Mouse (Mus musculus) sigmoid colon, adult 10 weeks (tissue): ENCODE data around the gene Klk6. TPM values are rescaled to one million over a fixed set of nuclear protein-coding genes. Genes with fewer than 3 reads are reported as not detected.

Source experiments
- polyA plus RNA-seq: library from polyadenylated mRNA; stranded (reverse); fragments of 350-450 nt; fragmentation: Illumina TruSeq; extraction: RNeasy Lipid Tissue Mini Kit (QIAGEN cat#74804); gene quantifications from one replicate; pipeline ENCODE4 v1.2.3, GENCODE M21; 2014; ENCODE audit warnings: low read depth, low replicate concordance

Gene Klk6
- polyA plus RNA-seq: not detected

GRCm38 (mm10) chr7:43824199-43824598, at the start of gene Klk6:
TSS of gene Klk6 (plus strand) at chr7:43824499.

GRCm38 (mm10) chr7:43780746-43781145, 43.6 kb upstream of the Klk6 start, which contains the start of gene Klk10:
TSS of gene Klk10 (plus strand) at chr7:43781035.

GRCm38 (mm10) chr7:43791591-43791990, 32.7 kb upstream of the Klk6 start, which contains the start of gene Klk9:
TSS of gene Klk9 (plus strand) at chr7:43791891.

GRCm38 (mm10) chr7:43797333-43797769, 26.9 kb upstream of the Klk6 start, which contains the start of gene Klk8:
TSS of gene Klk8 (plus strand) at chr7:43797577.

GRCm38 (mm10) chr7:43810994-43811393, 13.3 kb upstream of the Klk6 start, which contains the start of gene Klk7:
TSS of gene Klk7 (plus strand) at chr7:43811294.

GRCm38 (mm10) chr7:43841701-43842100, 17.4 kb downstream of the Klk6 start, which contains the start of gene Klk5:
TSS of gene Klk5 (plus strand) at chr7:43841971.

GRCm38 (mm10) chr7:43880912-43881311, 56.6 kb downstream of the Klk6 start, which contains the start of gene Klk4:
TSS of gene Klk4 (plus strand) at chr7:43881160.

Other genes starting within 250 kb of the Klk6 start
- 17.7 TPM for gene Zfp719, start 244.9 kb upstream of the Klk6 start, polyA plus RNA-seq
- not detected for gene Zfp819, start 217.3 kb upstream of the Klk6 start, polyA plus RNA-seq
- 2.9 TPM for gene Ceacam18, start 189.8 kb upstream of the Klk6 start, polyA plus RNA-seq
- 0.54 TPM for gene Siglece, start 164.3 kb upstream of the Klk6 start, polyA plus RNA-seq
- gene Ctu1, start 152.5 kb upstream of the Klk6 start, polyA plus RNA-seq: 2.9 TPM
- not detected for gene Klk14, start 134.1 kb upstream of the Klk6 start, polyA plus RNA-seq
- not detected for gene Klk13, start 111.9 kb upstream of the Klk6 start, polyA plus RNA-seq
- not detected for gene Klk12, start 55.6 kb upstream of the Klk6 start, polyA plus RNA-seq
- gene Klk11, start 49.9 kb upstream of the Klk6 start, polyA plus RNA-seq: not detected
- gene Klk10, start 43.5 kb upstream of the Klk6 start, polyA plus RNA-seq: not detected
- not detected for gene Klk9, start 32.6 kb upstream of the Klk6 start, polyA plus RNA-seq
- gene Klk8, start 26.9 kb upstream of the Klk6 start, polyA plus RNA-seq: not detected
- not detected for gene Klk7, start 13.2 kb upstream of the Klk6 start, polyA plus RNA-seq
- not detected for gene Klk5, start 17.5 kb downstream of the Klk6 start, polyA plus RNA-seq
- gene Klk4, start 56.7 kb downstream of the Klk6 start, polyA plus RNA-seq: not detected
- gene Klk15, start 109.2 kb downstream of the Klk6 start, polyA plus RNA-seq: not detected
- gene Klk1b8, start 126.2 kb downstream of the Klk6 start, polyA plus RNA-seq: not detected
- not detected for gene Klk1b1, start 142.3 kb downstream of the Klk6 start, polyA plus RNA-seq
- not detected for gene Klk1b9, start 151.6 kb downstream of the Klk6 start, polyA plus RNA-seq
- gene Klk1b11, start 171.4 kb downstream of the Klk6 start, polyA plus RNA-seq: not detected
- gene Klk1b26, start 187.7 kb downstream of the Klk6 start, polyA plus RNA-seq: not detected
- not detected for gene Klk1b27, start 227.8 kb downstream of the Klk6 start, polyA plus RNA-seq